Mouse (Mus musculus) frontal cortex, postnatal 10 days (tissue): Measurements from ENCODE around the gene S100a2.

Source experiments
- DNase-seq, 2 experiments: peaks; one replicate each; pipeline ENCODE4 v3.0.0; 2022; ENCODE audit warnings: low spot score in 2 of 2, mixed read lengths in 1 of 2

Gene S100a2

GRCm38 (mm10) chr3:90589947-90590346 lies at the start of gene S100a2:
TSS of gene S100a2 (plus strand) at chr3:90590247.
- DNase-seq, result no peak

GRCm38 (mm10) chr3:90540904-90541303 lies 49.1 kb upstream of the S100a2 start:
- peak in 1 of 2 experiments; percentile 43 for DNase-seq

- DNase-seq, result no peak
Measured at GRCm38 (mm10) chr3:90549676-90550420, 40.2 kb upstream of the S100a2 start.

- no peak for DNase-seq
Measured at GRCm38 (mm10) chr3:90550421-90550790, 39.6 kb upstream of the S100a2 start.

- DNase-seq, result no peak
Measured at GRCm38 (mm10) chr3:90552231-90552630, 37.8 kb upstream of the S100a2 start.

- DNase-seq, result peak; percentile 45 to 58
Measured at GRCm38 (mm10) chr3:90555954-90556353, 34.1 kb upstream of the S100a2 start.

GRCm38 (mm10) chr3:90560008-90560628 lies 29.9 kb upstream of the S100a2 start, which contains the start of gene S100a3:
TSS of gene S100a3 (plus strand) at chr3:90560578.
- no peak for DNase-seq

- no peak for DNase-seq
Measured at GRCm38 (mm10) chr3:90574691-90575090, 15.4 kb upstream of the S100a2 start.

- DNase-seq, result no peak
Measured at GRCm38 (mm10) chr3:90575320-90575719, 14.7 kb upstream of the S100a2 start.

GRCm38 (mm10) chr3:90576351-90577001 lies 13.6 kb upstream of the S100a2 start:
- no peak for DNase-seq

- DNase-seq, result no peak
Measured at GRCm38 (mm10) chr3:90579433-90579832, 10.6 kb upstream of the S100a2 start.

GRCm38 (mm10) chr3:90581141-90581540 lies 8.9 kb upstream of the S100a2 start:
- no peak for DNase-seq

GRCm38 (mm10) chr3:90582156-90582555 lies 7.9 kb upstream of the S100a2 start:
- no peak for DNase-seq

GRCm38 (mm10) chr3:90582556-90582955 lies 7.5 kb upstream of the S100a2 start:
- DNase-seq, result no peak

GRCm38 (mm10) chr3:90583893-90584292 lies 6.2 kb upstream of the S100a2 start:
- DNase-seq, result no peak

GRCm38 (mm10) chr3:90585595-90585994 lies 4.5 kb upstream of the S100a2 start:
- peak; percentile 42 to 61 for DNase-seq

- DNase-seq, result no peak
Measured at GRCm38 (mm10) chr3:90586016-90586643, 3.9 kb upstream of the S100a2 start.

- DNase-seq, result no peak
Measured at GRCm38 (mm10) chr3:90586906-90587305, 3.1 kb upstream of the S100a2 start.

- DNase-seq, result peak in 1 of 2 experiments; percentile 61
Measured at GRCm38 (mm10) chr3:90587361-90588101, 2.5 kb upstream of the S100a2 start.

GRCm38 (mm10) chr3:90589390-90589789 lies 657 bp upstream of the S100a2 start:
- DNase-seq, result no peak

- DNase-seq, result no peak
Measured at GRCm38 (mm10) chr3:90594466-90594865, 4.4 kb downstream of the S100a2 start.

- no peak for DNase-seq
Measured at GRCm38 (mm10) chr3:90595556-90595955, 5.5 kb downstream of the S100a2 start.
